Comparison of ENCODE assay signal across 7 mouse cellular contexts in genomic region chr12:103143798-103144565, GRCm38 (mm10).
A peak's percentile ranks its signal among the peaks of the same experiment; 100 is the strongest.
DNase-seq lines count a peak whose midpoint lies in the region; ATAC-seq lines count a peak whose summit lies in the region.

No protein-coding gene starts in this region.

- intact Hi-C loops in gastrocnemius, postnatal 36 days (cut with DNase I) = loop anchor here (1.0 to 5.0 kb wide), 3 partner anchors 98 to 223 kb away; partner anchors contain the start of gene Prima1

- peak; percentile 77 for ATAC-seq in CD4-positive, CD25-positive, alpha-beta regulatory T cell, adult 4 months

- peak; percentile 76 for DNase-seq in R1 (ENCODE audit: low read depth, low spot score)
- DNase-seq in cerebellum, postnatal 36 days = peak; percentile 31 to 38
- peak; percentile 32 to 39 for DNase-seq in gastrocnemius, postnatal 36 days
- DNase-seq in kidney, postnatal 14 days = peak; percentile 67
- DNase-seq in lung, postnatal 4 days = peak; percentile 36 to 46
- peak; percentile 82 for DNase-seq in retina, embryonic 14.5 days (ENCODE audit: low spot score)

Comparison
In these comparisons a context has a peak if more than half of its experiments do, and no peak if none do; other contexts are left out.
1. Peak in every context shown above with its lines: DNase-seq and ATAC-seq.